Mouse (Mus musculus): ENCODE measurements around the gene Ypel3. TPM values are rescaled to one million over a fixed set of nuclear protein-coding genes. Genes with fewer than 3 reads are reported as not detected.
A peak's percentile ranks its signal among the peaks of the same experiment; 100 is the strongest.

The Ypel3 gene
- polyA plus RNA-seq, 1 experiment from 2014 or later = 188 TPM

DNA sequence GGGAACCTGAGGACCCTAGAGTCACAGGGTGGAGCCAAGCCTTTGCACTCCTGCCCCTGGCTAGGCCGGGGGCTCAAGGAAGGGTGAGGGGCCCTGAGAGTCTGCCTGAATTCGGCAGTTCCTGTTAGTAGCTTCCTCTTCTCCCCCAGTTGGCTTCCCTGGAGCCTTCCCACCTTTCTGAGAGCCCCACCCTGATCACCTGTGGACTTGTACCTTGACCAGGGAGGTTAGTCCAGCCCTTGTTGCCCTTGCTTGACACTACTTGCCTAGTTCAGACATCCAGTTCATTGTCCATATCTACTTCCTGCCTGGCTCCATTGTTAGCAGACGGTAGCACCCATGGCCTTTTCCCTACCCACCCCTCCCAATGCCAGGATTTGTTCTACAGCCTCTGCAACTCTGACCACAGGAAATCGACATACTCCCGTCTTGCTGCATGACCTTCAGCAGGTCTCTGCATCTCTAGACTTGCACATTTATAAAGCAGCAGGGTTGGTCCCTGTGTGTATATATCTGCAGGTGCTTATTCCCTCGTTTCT lies 15.2 kb upstream of the Ypel3 start:
- peak overlapping the region; percentile 19; the same call in 1 of the 2 replicates for H3K27ac ChIP-seq
- H3K4me3 ChIP-seq (replicated peaks; ENCODE audit: low read depth, low read length) = no peak overlapping the region
- no peaks in the 10 kb centered on the region for H3K27me3 ChIP-seq (ENCODE audit: insufficient read depth, low read length)
- DNase-seq (ENCODE audit: low spot score) (no peak), ATAC-seq (replicated peaks; ENCODE audit: low FRiP score, low read depth) (no peak)
- WGBS = 59% methylated on average over 6 of the region's 6 CpGs
- TF ChIP-seq CTCF (IDR thresholded peaks at IDR 0.05; ENCODE audit: low read depth) = no peak
- no peak overlapping the region for H3K4me2 ChIP-seq (ENCODE audit: low read length)
- H3K4me1 ChIP-seq (replicated peaks; ENCODE audit: insufficient read depth, low read length) = peaks cover 9% of the 10 kb centered on the region; the same call in 1 of the 2 replicates
- H3K36me3 ChIP-seq (ENCODE audit: insufficient read depth, low read length) = peaks cover 42% of the 10 kb centered on the region
- no peaks in the 10 kb centered on the region for H3K9me3 ChIP-seq (replicated peaks; ENCODE audit: low read length)
- H3K9ac ChIP-seq (ENCODE audit: low read depth, low read length) = no peak overlapping the region

DNA sequence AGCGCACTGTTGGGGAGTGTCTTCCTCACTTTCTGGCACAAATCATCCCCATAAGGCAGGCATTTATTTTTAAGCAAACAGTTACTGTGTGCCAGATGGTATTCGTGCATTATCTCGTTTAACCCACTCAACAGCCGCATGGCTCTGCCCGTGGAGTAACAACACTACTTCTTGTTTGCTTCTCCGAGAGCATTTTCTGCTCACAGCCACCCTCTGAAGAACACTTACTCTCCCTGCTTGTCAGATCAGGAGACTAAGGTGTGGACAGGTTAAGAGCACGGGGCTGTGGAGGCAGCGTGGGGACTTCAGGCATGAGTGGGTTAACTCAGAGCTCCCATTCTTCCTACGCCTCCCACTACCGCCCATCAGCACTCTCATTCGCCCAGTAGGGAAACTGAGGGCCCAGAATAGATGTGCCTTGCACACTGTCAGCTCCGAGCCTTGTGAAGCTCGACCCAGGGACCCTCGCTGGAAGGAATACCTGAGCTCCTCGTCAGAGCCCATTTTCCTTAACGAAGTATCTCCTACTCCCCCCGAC lies 14.2 kb upstream of the Ypel3 start:
- H3K27ac ChIP-seq = no peak overlapping the region
- no peak for TF ChIP-seq CTCF (IDR thresholded peaks at IDR 0.05; ENCODE audit: low read depth)
- no peaks in the 10 kb centered on the region for H3K27me3 ChIP-seq (ENCODE audit: insufficient read depth, low read length)
- no peak for ATAC-seq (replicated peaks; ENCODE audit: low FRiP score, low read depth)
- WGBS = 69% methylated on average over 17 of the region's 17 CpGs
- DNase-seq (ENCODE audit: low spot score) = no peak
- H3K9ac ChIP-seq (ENCODE audit: low read depth, low read length) = no peak overlapping the region
- no peaks in the 10 kb centered on the region for H3K9me3 ChIP-seq (replicated peaks; ENCODE audit: low read length)
- no peak overlapping the region for H3K4me3 ChIP-seq (replicated peaks; ENCODE audit: low read depth, low read length)
- H3K4me1 ChIP-seq (replicated peaks; ENCODE audit: insufficient read depth, low read length) = peaks cover 9% of the 10 kb centered on the region; the same call in 1 of the 2 replicates
- H3K36me3 ChIP-seq (ENCODE audit: insufficient read depth, low read length) = peaks cover 46% of the 10 kb centered on the region
- 0 out of 2 replicates have a peak overlapping the region, but pooled peaks have one; percentile 11 for H3K4me2 ChIP-seq (ENCODE audit: low read length)

DNA sequence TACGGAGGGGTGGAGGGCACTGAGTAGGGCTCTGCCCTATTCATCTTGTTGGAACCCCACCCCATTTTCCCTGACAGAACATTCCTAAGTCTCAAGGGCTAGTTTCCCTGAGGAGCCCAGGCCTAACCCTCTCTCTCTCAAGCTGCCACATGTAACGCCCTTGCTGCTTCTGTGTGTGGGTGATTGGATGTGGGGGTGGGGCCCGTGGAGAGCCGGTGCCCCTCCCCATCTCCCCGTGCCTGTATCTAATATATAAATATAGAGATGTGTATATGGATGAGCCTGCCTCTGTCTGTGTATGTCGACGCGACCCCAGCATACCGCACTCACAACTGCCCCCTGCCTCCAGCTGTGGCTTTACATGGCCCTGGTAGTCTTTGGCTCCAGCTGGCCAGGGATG lies 11.2 kb upstream of the Ypel3 start:
- no peak for DNase-seq (ENCODE audit: low spot score)
- WGBS = 88% methylated on average over 9 of the region's 9 CpGs
- no peak for TF ChIP-seq CTCF (IDR thresholded peaks at IDR 0.05; ENCODE audit: low read depth)
- no peak for ATAC-seq (replicated peaks; ENCODE audit: low FRiP score, low read depth)
- Histone ChIP-seq H3K4me1 (replicated peaks; ENCODE audit: insufficient read depth, low read length) (peaks cover 9% of the 10 kb centered on the region; the same call in 1 of the 2 replicates), H3K9me3 (replicated peaks; ENCODE audit: low read length) (no peaks in the 10 kb centered on the region), H3K27ac (no peak overlapping the region), H3K9ac (ENCODE audit: low read depth, low read length) (no peak overlapping the region), H3K27me3 (ENCODE audit: insufficient read depth, low read length) (no peaks in the 10 kb centered on the region), H3K4me2 (ENCODE audit: low read length) (no peak overlapping the region), H3K36me3 (ENCODE audit: insufficient read depth, low read length) (peaks cover 73% of the 10 kb centered on the region), H3K4me3 (replicated peaks; ENCODE audit: low read depth, low read length) (no peak overlapping the region)

- peaks cover 77% of the 10 kb centered on the region for H3K36me3 ChIP-seq (ENCODE audit: insufficient read depth, low read length)
- H3K27me3 ChIP-seq (ENCODE audit: insufficient read depth, low read length) = no peaks in the 10 kb centered on the region
- no peak within 1 kb of the TSS for H3K4me3 ChIP-seq (replicated peaks; ENCODE audit: low read depth, low read length)
- DNase-seq (ENCODE audit: low spot score) = no peak
- H3K4me1 ChIP-seq (replicated peaks; ENCODE audit: insufficient read depth, low read length) = 0 out of 2 replicates have a peak, but pooled peaks cover 3% of the 10 kb centered on the region
- 0 out of 2 replicates have a peak within 1 kb of the TSS, but pooled peaks have one; percentile 4 for H3K9ac ChIP-seq (ENCODE audit: low read depth, low read length)
- 83% methylated on average over 16 of the region's 16 CpGs for WGBS
- peak; percentile 33; the same call in 1 of the 2 replicates for ATAC-seq (replicated peaks; ENCODE audit: low FRiP score, low read depth)
- H3K9me3 ChIP-seq (replicated peaks; ENCODE audit: low read length) = no peaks in the 10 kb centered on the region
- no peak for TF ChIP-seq CTCF (IDR thresholded peaks at IDR 0.05; ENCODE audit: low read depth)
- H3K4me2 ChIP-seq (ENCODE audit: low read length) = no peak within 1 kb of the TSS
- no peak within 1 kb of the TSS; the same call in 1 of the 2 replicates for H3K27ac ChIP-seq
Observed at GRCm38 (mm10) chr7:126766201-126766600, 10.6 kb upstream of the Ypel3 start, which contains the start of gene Gdpd3. Gene Gdpd3 (plus strand): TSS chr7:126766334.

- no peak for TF ChIP-seq CTCF (IDR thresholded peaks at IDR 0.05; ENCODE audit: low read depth)
- no peak overlapping the region for H3K27ac ChIP-seq
- no peak overlapping the region for H3K4me3 ChIP-seq (replicated peaks; ENCODE audit: low read depth, low read length)
- H3K27me3 ChIP-seq (ENCODE audit: insufficient read depth, low read length) = no peaks in the 10 kb centered on the region
- no peak for DNase-seq (ENCODE audit: low spot score)
- H3K36me3 ChIP-seq (ENCODE audit: insufficient read depth, low read length) = peaks cover 75% of the 10 kb centered on the region
- H3K4me2 ChIP-seq (ENCODE audit: low read length) = no peak overlapping the region
- 81% methylated on average over 8 of the region's 8 CpGs for WGBS
- no peaks in the 10 kb centered on the region for H3K4me1 ChIP-seq (replicated peaks; ENCODE audit: insufficient read depth, low read length)
- H3K9me3 ChIP-seq (replicated peaks; ENCODE audit: low read length) = no peaks in the 10 kb centered on the region
- no peak for ATAC-seq (replicated peaks; ENCODE audit: low FRiP score, low read depth)
- H3K9ac ChIP-seq (ENCODE audit: low read depth, low read length) = 0 out of 2 replicates have a peak overlapping the region, but pooled peaks have one; percentile 4
Observed at GRCm38 (mm10) chr7:126767001-126767400, 9.8 kb upstream of the Ypel3 start.

DNA sequence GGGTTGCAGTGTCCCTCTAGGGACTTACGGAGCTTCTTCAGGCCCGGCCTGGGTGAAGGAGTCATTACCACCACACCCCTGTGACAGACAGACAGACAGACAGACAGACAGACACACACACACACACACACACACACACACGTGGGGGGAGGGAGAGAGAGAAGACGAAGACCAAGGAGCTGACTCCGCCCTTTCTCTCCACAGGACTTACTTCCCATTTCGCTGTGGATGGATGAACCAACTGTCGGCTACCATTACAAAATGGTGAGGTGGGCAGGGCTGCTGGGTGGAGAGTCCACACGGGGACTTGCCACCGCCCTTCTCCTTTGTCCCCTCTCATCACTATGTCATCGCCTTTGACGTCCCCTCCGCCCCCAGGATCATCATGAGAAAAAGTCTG lies 6.0 kb upstream of the Ypel3 start:
- Histone ChIP-seq H3K36me3 (ENCODE audit: insufficient read depth, low read length) (peaks cover 44% of the 10 kb centered on the region), H3K27me3 (ENCODE audit: insufficient read depth, low read length) (no peaks in the 10 kb centered on the region), H3K4me3 (replicated peaks; ENCODE audit: low read depth, low read length) (no peak overlapping the region), H3K9me3 (replicated peaks; ENCODE audit: low read length) (no peaks in the 10 kb centered on the region), H3K4me1 (replicated peaks; ENCODE audit: insufficient read depth, low read length) (peaks cover under 1% of the 10 kb centered on the region; the same call in 1 of the 2 replicates), H3K9ac (ENCODE audit: low read depth, low read length) (no peak overlapping the region), H3K27ac (no peak overlapping the region), H3K4me2 (ENCODE audit: low read length) (no peak overlapping the region)
- 85% methylated on average over 12 of the region's 12 CpGs for WGBS
- TF ChIP-seq CTCF (IDR thresholded peaks at IDR 0.05; ENCODE audit: low read depth) = no peak
- no peak for ATAC-seq (replicated peaks; ENCODE audit: low FRiP score, low read depth)
- DNase-seq (ENCODE audit: low spot score) = no peak
